Mouse (Mus musculus): Measurements from ENCODE around the gene Rassf7. TPM values are rescaled to one million over a fixed set of nuclear protein-coding genes. Genes with fewer than 3 reads are reported as not detected.

Rassf7 gene
- 8.9 to 16.1 TPM (median 13.3 TPM) in 4 replicates for total RNA-seq (2023)

DNA sequence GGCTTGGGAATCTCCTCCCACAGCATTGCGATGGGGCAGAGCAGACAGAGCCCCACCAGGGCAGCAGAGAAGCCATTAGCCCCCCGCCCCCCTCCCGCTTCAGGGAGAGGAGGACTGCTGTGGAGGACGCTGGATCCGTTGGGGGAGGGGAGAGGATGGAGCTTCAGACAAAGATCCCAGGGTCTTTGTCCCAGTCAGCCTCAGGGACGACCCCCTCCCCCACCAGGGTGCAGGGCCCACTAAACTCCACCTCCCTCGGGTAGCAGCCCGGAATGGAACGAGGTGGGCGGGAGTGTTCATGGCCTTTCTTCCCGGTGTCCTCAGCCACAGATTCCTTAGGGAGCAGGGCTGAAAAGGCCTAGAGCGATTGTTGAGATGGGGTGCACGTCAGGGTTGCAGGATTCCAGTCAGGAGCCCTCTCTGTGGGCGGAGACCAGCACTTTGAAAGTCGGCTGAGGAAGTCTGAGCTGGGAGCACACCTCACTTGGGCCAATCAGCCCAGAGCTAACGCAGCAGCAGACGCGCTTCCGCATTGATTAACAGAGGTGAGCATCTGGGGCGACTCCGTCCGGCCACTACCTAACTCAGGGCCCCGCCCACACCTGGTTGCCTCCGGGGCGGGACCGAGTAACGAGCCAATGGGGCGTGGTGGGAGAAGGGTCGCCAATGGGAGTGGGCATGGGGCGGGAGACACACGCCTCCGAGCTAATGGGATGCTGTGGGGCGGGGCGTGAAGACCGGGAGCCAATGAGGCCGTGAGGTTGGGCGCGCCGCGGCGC lies at the start of gene Rassf7:
Rassf7 (plus strand) TSS at position 760 of the 779 bp plus-strand sequence.

DNA sequence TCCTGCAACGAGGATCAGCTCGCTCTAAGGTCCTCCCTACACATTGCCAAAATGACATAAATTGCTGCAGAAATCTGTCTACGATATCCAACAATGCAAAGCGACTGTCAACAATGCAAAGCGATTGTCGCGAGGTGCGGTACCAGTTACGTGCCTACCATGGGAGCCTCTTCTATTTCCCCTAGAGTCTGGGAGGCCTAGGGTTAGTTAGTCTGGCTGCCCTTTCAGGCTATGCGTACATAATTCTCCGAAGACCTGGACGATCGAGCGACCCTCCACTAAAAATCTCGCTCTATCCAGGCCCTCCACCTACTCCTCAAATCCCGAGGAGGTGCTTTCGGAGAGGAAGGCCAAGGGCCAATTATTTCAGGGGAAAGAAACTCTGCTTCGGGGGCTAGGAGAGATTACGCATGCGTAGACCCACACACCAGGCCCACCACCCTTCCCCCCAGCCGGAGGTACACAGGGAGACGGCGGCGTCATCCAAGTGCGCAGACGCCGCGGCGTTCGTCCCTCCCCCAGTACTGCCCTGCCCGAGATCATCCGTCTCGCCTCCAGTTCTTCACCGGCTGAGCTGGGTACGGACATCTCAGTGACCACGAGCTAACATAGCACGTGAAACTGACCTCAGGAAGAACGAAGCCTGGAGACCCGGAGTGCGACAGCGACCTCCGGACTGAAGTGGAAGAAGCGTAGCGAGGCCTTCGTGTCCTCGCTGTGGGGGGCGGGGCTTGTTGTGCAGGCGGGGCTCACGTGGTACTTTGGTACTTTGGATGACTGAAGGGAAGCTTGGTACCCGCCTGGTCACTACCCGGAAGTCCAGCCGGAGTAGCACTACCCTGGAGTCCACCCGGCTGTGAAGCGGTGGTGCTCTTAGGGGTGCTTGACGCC lies 43.3 kb upstream of the Rassf7 start, which contains the start of gene Rnh1:
Rnh1 (minus strand) TSS at position 742 of the 891 bp plus-strand sequence.

DNA sequence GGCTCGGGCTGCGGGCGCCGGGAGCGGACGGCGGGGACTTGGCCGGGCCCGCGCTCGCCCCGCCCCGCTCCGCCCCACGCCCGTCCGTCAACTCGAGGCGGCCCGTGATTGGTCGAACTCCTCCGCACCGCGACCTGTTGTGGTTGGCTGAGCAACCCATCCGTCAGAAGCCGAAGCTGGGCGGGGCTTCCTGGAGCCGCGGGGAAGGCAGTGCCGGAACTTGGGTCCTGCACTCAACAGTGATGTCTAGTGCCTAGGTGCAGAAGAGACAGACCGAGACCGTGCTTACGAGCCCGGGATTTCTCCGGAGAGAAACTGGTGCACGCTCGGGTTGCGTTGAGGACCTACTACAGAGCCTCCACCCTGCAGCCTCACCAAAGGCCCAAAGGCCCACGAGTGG lies 21.7 kb upstream of the Rassf7 start, which contains the start of the genes Hras and Lrrc56:
Hras (minus strand) TSS at position 58 of the 400 bp plus-strand sequence.
Lrrc56 (plus strand) TSS at position 210 of the 400 bp plus-strand sequence.

DNA sequence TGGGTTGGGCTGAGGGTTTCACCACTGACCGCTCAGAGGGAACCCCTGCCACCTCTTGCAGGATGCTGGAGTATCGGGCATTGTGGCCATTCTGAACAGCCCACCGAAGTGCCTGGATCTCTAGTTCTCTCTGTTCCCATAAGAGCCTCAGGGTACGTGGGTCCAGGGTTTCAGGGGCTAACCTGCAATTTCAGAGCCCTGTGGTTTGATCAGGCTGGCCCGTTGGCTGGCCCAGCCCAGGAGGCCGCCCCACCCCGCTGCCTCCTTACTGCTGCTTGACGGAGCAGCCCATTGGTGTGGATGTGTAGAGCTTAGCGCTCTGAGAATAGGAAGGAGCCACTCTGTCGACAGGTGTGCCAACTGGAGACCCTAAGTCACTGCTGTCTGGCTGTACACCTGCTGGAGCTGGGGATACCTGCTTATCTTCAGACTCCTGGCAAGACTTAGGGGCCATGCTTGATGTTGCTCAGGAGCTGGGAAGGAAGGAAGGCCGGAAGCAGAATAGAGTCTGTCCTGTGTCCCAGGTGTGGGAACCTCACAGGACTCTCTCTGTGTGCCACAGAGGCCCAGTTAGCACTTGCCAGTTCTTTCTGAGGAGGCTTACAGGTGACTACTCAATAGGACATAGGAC lies 1.9 kb upstream of the Rassf7 start, which contains the start of gene Lmntd2:
Lmntd2 (minus strand) TSS at position 476 of the 631 bp plus-strand sequence.

DNA sequence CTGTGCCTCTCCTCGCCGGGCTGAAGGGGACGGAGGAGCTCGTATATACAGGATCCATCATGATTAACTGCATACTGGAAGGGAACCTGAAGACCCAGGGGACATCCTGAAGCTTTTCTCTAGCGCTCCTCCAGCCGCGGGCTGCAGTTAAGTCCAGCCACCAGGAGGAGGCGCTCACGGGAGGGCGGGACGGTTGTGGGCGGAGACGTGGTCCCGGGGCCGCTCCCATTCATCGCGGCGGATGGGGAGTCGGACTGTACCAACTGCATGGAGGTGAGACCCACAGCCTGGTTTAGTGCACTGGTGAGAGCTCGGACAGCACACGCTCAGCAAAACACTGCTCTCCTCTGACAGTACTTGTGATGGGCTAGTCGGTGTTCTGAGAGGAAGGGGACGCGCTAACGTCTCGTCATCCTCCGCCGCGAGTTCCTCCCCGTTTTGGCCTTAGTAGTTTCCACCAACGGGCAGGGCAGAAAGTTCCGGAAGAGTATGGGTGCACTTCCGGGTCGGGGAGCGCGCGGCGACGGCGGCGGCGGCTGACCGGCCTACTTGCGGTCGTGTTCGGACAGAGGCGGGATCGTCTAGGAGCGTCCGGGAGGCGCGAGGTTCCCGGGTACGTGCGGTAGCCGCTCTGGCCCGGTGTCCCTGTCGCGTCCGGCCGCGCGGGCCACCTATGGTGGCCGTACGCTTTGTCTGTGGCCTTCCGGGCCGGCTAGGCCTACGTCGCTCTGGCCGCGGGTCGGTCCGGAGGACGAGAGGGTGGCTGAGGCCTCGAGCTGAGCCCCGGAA lies 12.8 kb downstream of the Rassf7 start, which contains the start of gene Phrf1:
Phrf1 (plus strand) TSS at position 506 of the 789 bp plus-strand sequence.

DNA sequence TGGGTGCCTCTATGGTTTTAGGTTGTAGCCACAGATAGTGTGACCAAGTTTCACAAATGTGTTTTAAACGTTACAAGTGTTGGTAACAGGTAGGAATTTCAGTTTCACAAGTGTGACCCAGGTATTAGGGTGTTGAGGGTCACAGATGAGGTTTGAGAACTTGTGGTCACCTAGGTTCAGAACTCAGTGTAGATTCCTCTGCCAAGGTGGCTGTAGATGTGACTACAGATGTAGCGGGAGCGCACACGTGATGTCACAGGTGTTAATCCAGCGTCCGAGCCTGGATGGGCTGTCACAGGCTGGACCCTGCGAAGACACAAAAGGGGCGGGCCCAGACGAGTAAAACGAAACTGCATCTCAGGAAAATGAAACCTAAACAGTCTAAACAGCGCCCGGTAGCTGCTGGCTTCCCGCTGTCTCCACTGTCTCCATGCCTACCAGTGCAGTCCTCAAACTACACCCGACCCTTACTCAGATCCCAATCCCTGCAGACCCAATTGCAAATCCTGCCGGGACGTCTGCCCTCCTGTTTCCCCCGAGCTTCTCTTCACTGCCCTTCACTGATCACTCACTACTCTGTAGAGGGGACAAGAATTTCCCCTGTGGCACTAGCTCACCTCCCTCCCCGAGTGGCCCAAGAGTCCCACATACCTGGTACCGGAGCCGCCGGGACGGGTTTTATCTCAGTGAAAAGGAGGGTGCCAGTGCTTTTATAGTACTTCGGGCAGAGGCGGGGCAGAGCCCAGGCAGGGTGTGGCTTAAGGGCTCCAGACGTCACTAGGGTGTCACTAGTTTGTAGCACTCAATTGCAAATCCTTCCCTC lies 50.3 kb downstream of the Rassf7 start, which contains the start of gene Irf7:
Irf7 (minus strand) TSS at position 743 of the 823 bp plus-strand sequence.

Other genes with a start within 250 kb of the Rassf7 start
- 1.2 TPM in 1 of 4 replicates, not detected in the others for gene Ifitm1, start 248.6 kb upstream of the Rassf7 start, total RNA-seq (2023)
- 3.2 to 7.5 TPM (median 4.5 TPM) in 4 replicates for gene Ifitm3, start 205.1 kb upstream of the Rassf7 start, total RNA-seq (2023)
- gene Ifitm6, start 197.9 kb upstream of the Rassf7 start, total RNA-seq (2023): 1.6 to 1.9 TPM in 2 of 4 replicates, not detected in the others
- gene Gm17387, start 186.7 kb upstream of the Rassf7 start, total RNA-seq (2023): not detected in 4 replicates
- not detected in 4 replicates for gene B4galnt4, start 154.8 kb upstream of the Rassf7 start, total RNA-seq (2023)
- 21.8 to 29.7 TPM (median 25.9 TPM) in 4 replicates for gene Pkp3, start 137.6 kb upstream of the Rassf7 start, total RNA-seq (2023)
- 32.1 to 49.7 TPM (median 39.6 TPM) in 4 replicates for gene Sigirr, start 115.3 kb upstream of the Rassf7 start, total RNA-seq (2023)
- not detected in 4 replicates for gene Ano9, start 98.1 kb upstream of the Rassf7 start, total RNA-seq (2023)
- 8.0 to 9.8 TPM (median 9.4 TPM) in 4 replicates for gene Ptdss2, start 93.5 kb upstream of the Rassf7 start, total RNA-seq (2023)
- gene Rnh1, start 43.0 kb upstream of the Rassf7 start, total RNA-seq (2023): 61.9 to 82.6 TPM (median 69.3 TPM) in 4 replicates
- 23.0 to 30.6 TPM (median 27.5 TPM) in 4 replicates for gene Hras, start 21.9 kb upstream of the Rassf7 start, total RNA-seq (2023)
- 6.4 to 9.6 TPM (median 7.2 TPM) in 4 replicates for gene Lrrc56, start 21.7 kb upstream of the Rassf7 start, total RNA-seq (2023)
- gene Lmntd2, start 1.8 kb upstream of the Rassf7 start, total RNA-seq (2023): 3.9 to 5.0 TPM (median 4.8 TPM) in 4 replicates
- gene Phrf1, start 12.9 kb downstream of the Rassf7 start, total RNA-seq (2023): 147 to 159 TPM (median 152 TPM) in 4 replicates
- 33.8 to 42.4 TPM (median 37.0 TPM) in 4 replicates for gene Irf7, start 50.6 kb downstream of the Rassf7 start, total RNA-seq (2023)
- not detected in 4 replicates for gene Cdhr5, start 60.9 kb downstream of the Rassf7 start, total RNA-seq (2023)
- gene Sct, start 63.3 kb downstream of the Rassf7 start, total RNA-seq (2023): not detected in 4 replicates
- not detected in 4 replicates for gene Drd4, start 76.1 kb downstream of the Rassf7 start, total RNA-seq (2023)
- gene Deaf1, start 111.8 kb downstream of the Rassf7 start, total RNA-seq (2023): 33.5 to 54.6 TPM (median 42.7 TPM) in 4 replicates
- 15.2 to 22.8 TPM (median 16.4 TPM) in 4 replicates for gene Tmem80, start 111.9 kb downstream of the Rassf7 start, total RNA-seq (2023)
- 1.0 to 1.3 TPM in 2 of 4 replicates, not detected in the others for gene Eps8l2, start 123.0 kb downstream of the Rassf7 start, total RNA-seq (2023)
- gene Taldo1, start 176.3 kb downstream of the Rassf7 start, total RNA-seq (2023): 130 to 142 TPM (median 131 TPM) in 4 replicates
- 31.5 to 40.0 TPM (median 35.3 TPM) in 4 replicates for gene Gatd1, start 198.3 kb downstream of the Rassf7 start, total RNA-seq (2023)
- not detected in 4 replicates for gene Cend1, start 213.6 kb downstream of the Rassf7 start, total RNA-seq (2023)
- 37.9 to 49.5 TPM (median 44.6 TPM) in 4 replicates for gene Slc25a22, start 222.0 kb downstream of the Rassf7 start, total RNA-seq (2023)
- 6.9 to 9.3 TPM (median 7.8 TPM) in 4 replicates for gene Pidd1, start 228.2 kb downstream of the Rassf7 start, total RNA-seq (2023)
- 2,356 to 2,462 TPM (median 2,431 TPM) in 4 replicates for gene Rplp2, start 231.5 kb downstream of the Rassf7 start, total RNA-seq (2023)
- 48.4 to 57.9 TPM (median 51.2 TPM) in 4 replicates for gene Pnpla2, start 239.3 kb downstream of the Rassf7 start, total RNA-seq (2023)
- gene Cracr2b, start 245.2 kb downstream of the Rassf7 start, total RNA-seq (2023): not detected in 4 replicates

Measured in B cell, adult 62 days (primary cell).